Mouse (Mus musculus): ENCODE measurements around the gene Gm49340.

DNA sequence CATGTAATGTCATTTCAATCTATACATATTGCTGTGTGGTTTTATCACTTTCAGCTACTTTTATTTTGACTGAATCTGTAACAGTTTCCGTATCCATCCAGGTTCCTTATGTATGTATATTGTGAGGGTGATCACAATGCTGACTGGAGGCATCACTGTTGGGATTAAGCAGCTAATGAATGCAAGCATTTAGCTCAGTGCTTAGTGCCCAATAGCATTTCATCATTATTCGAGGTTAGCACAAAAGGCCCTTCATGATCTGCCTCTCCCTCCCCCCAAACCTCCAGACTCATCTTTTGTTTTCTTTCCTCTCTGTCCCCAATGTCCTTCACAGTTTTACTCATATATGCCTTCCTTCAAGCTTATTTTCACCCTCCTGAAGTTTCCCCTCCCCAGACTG is 26.4 kb upstream of the Gm49340 start:
- no peak for TF ChIP-seq CTCF (IDR thresholded peaks at IDR 0.05; ENCODE audit: insufficient read depth, low read length)
- no peak for TF ChIP-seq POLR2A (IDR thresholded peaks at IDR 0.05; ENCODE audit: borderline replicate concordance, extremely low read depth, low read depth, low read length)

Data from lung, adult 2 months (tissue).